Mouse (Mus musculus): ENCODE measurements around the gene Gusb. TPM values are rescaled to one million over a fixed set of nuclear protein-coding genes. Genes with fewer than 3 reads are reported as not detected.
"Not testable (repeated sequence)": the region's sequence is repeated elsewhere in the genome, so short reads cannot be mapped to it uniquely, and the experiment has no call there.

Gene Gusb
- polyA plus RNA-seq, 1 experiment from 2014 or later: 35.0 TPM

GRCm38 (mm10) chr5:129943402-129943801, 59.4 kb downstream of the Gusb start:
- no peak overlapping the region for H3K27ac ChIP-seq (ENCODE audit: low read depth, low read length)
- H3K4me2 ChIP-seq (replicated peaks; ENCODE audit: low read depth, low read length): no peak overlapping the region
- WGBS: 96% methylated on average over 1 of the region's 1 CpGs
- DNase-seq (ENCODE audit: low spot score): no peak
- no peaks in the 10 kb centered on the region for H3K9me3 ChIP-seq (ENCODE audit: control insufficient read depth, low read length)
- no peak overlapping the region for H3K4me3 ChIP-seq (ENCODE audit: low read depth, low read length)
- no peaks in the 10 kb centered on the region for H3K27me3 ChIP-seq (ENCODE audit: control insufficient read depth, insufficient read depth, low read length)
- no peaks in the 10 kb centered on the region for H3K4me1 ChIP-seq (replicated peaks; ENCODE audit: control insufficient read depth, insufficient read depth, low read length)
- no peaks in the 10 kb centered on the region for H3K36me3 ChIP-seq (ENCODE audit: control insufficient read depth, insufficient read depth, low read length)
- ATAC-seq (ENCODE audit: low FRiP score): no peak
- no peak overlapping the region for H3K9ac ChIP-seq (ENCODE audit: low read depth, low read length)

DNA sequence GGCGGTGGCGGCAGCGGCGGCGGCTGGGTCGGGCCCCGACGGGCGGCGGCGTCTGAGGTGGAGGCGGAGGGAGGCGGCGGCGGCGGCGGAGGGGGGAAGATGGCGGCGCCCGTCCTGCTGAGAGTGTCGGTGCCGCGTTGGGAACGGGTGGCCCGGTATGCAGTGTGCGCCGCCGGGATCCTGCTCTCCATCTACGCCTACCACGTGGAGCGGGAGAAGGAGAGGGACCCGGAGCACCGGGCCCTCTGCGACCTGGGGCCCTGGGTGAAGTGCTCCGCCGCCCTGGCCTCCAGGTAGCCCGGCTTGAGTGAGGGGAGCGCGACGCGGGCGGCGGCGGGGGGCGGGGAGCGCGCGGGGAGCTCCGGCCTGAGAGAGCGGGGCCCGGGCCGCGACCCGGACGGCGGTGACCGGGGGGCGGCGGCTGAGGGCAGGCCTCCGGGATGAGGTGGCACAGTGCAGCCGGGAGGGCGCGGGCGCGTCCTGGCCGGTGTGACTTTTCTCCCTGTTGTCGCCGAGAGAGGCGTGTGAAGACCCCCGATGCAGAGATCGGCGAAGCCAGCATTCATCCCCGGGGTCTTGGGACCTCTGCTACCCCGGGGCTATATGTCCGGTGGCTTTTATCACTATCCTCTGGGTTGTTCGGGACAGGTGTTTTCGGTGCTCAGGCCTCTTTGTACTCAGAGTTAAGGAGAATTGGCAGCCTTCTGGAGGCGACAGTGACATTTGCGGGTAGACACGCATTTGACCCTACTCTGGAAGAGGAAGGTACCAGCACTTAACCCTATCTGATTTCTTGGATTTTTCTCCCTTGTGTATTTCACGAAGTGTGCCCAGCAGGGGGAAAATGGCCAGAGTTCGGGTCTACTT, 60.5 kb downstream of the Gusb start:
- H3K27me3 ChIP-seq (ENCODE audit: control insufficient read depth, insufficient read depth, low read length); H3K4me1 ChIP-seq (replicated peaks; ENCODE audit: control insufficient read depth, insufficient read depth, low read length); H3K36me3 ChIP-seq (ENCODE audit: control insufficient read depth, insufficient read depth, low read length); H3K9me3 ChIP-seq (ENCODE audit: control insufficient read depth, low read length): not testable (repeated sequence)
- DNase-seq (ENCODE audit: low spot score) (peak; percentile 49), ATAC-seq (ENCODE audit: low FRiP score) (peak; percentile 65)
- H3K27ac ChIP-seq (ENCODE audit: low read depth, low read length): peak overlapping the region; percentile 58; the same call in 1 of the 2 replicates
- H3K4me2 ChIP-seq (replicated peaks; ENCODE audit: low read depth, low read length): peak overlapping the region; percentile 75
- peak overlapping the region; percentile 84 for H3K9ac ChIP-seq (ENCODE audit: low read depth, low read length)
- WGBS: under 1% methylated on average over 20 of the region's 82 CpGs
- peak overlapping the region; percentile 85 for H3K4me3 ChIP-seq (ENCODE audit: low read depth, low read length)

GRCm38 (mm10) chr5:129941495-129942045, 61.3 kb downstream of the Gusb start, which contains the start of gene Vkorc1l1:
Vkorc1l1 (plus strand) TSS chr5:129941970.
- no peaks in the 10 kb centered on the region for H3K9me3 ChIP-seq (ENCODE audit: control insufficient read depth, low read length)
- peak; percentile 99 for DNase-seq (ENCODE audit: low spot score)
- no peaks in the 10 kb centered on the region for H3K4me1 ChIP-seq (replicated peaks; ENCODE audit: control insufficient read depth, insufficient read depth, low read length)
- no peaks in the 10 kb centered on the region for H3K27me3 ChIP-seq (ENCODE audit: control insufficient read depth, insufficient read depth, low read length)
- WGBS: under 1% methylated on average over 54 of the region's 59 CpGs
- no peaks in the 10 kb centered on the region for H3K36me3 ChIP-seq (ENCODE audit: control insufficient read depth, insufficient read depth, low read length)
- peak within 1 kb of the TSS; percentile 58; the same call in 1 of the 2 replicates for H3K27ac ChIP-seq (ENCODE audit: low read depth, low read length)
- peak within 1 kb of the TSS; percentile 75 for H3K4me2 ChIP-seq (replicated peaks; ENCODE audit: low read depth, low read length)
- ATAC-seq (ENCODE audit: low FRiP score): peak; percentile 96
- H3K4me3 ChIP-seq (ENCODE audit: low read depth, low read length): peak within 1 kb of the TSS; percentile 85
- peak within 1 kb of the TSS; percentile 84 for H3K9ac ChIP-seq (ENCODE audit: low read depth, low read length)

GRCm38 (mm10) chr5:129940736-129941494, 61.9 kb downstream of the Gusb start:
- H3K36me3 ChIP-seq (ENCODE audit: control insufficient read depth, insufficient read depth, low read length): no peaks in the 10 kb centered on the region
- no peak for DNase-seq (ENCODE audit: low spot score)
- no peaks in the 10 kb centered on the region for H3K27me3 ChIP-seq (ENCODE audit: control insufficient read depth, insufficient read depth, low read length)
- no peak for ATAC-seq (ENCODE audit: low FRiP score)
- WGBS: 9% methylated on average over 9 of the region's 9 CpGs
- no peaks in the 10 kb centered on the region for H3K9me3 ChIP-seq (ENCODE audit: control insufficient read depth, low read length)
- peak overlapping the region; percentile 85 for H3K4me3 ChIP-seq (ENCODE audit: low read depth, low read length)
- H3K9ac ChIP-seq (ENCODE audit: low read depth, low read length): no peak overlapping the region
- H3K4me1 ChIP-seq (replicated peaks; ENCODE audit: control insufficient read depth, insufficient read depth, low read length): no peaks in the 10 kb centered on the region
- H3K4me2 ChIP-seq (replicated peaks; ENCODE audit: low read depth, low read length): peak overlapping the region; percentile 29
- H3K27ac ChIP-seq (ENCODE audit: low read depth, low read length): 0 out of 2 replicates have a peak overlapping the region, but pooled peaks have one; percentile 37

- H3K27me3 ChIP-seq (ENCODE audit: control insufficient read depth, insufficient read depth, low read length): no peaks in the 10 kb centered on the region
- 84% methylated on average over 2 of the region's 2 CpGs for WGBS
- no peak overlapping the region for H3K4me3 ChIP-seq (ENCODE audit: low read depth, low read length)
- H3K4me2 ChIP-seq (replicated peaks; ENCODE audit: low read depth, low read length): no peak overlapping the region
- H3K27ac ChIP-seq (ENCODE audit: low read depth, low read length): no peak overlapping the region
- ATAC-seq (ENCODE audit: low FRiP score) (no peak), DNase-seq (ENCODE audit: low spot score) (no peak)
- H3K4me1 ChIP-seq (replicated peaks; ENCODE audit: control insufficient read depth, insufficient read depth, low read length): no peaks in the 10 kb centered on the region
- H3K36me3 ChIP-seq (ENCODE audit: control insufficient read depth, insufficient read depth, low read length): no peaks in the 10 kb centered on the region
- H3K9me3 ChIP-seq (ENCODE audit: control insufficient read depth, low read length): no peaks in the 10 kb centered on the region
- H3K9ac ChIP-seq (ENCODE audit: low read depth, low read length): no peak overlapping the region
Measured at GRCm38 (mm10) chr5:129940281-129940680, 62.6 kb downstream of the Gusb start.

Other genes starting within 250 kb of the Gusb start
- 39.8 and 40.0 TPM in 2 replicates for gene Psph, start 215.6 kb downstream of the Gusb start, polyA plus RNA-seq (2014; fragmentation: Nextera tagmentation; extraction: Ambion mirVana)
- gene Sumf2, start 156.1 kb downstream of the Gusb start, polyA plus RNA-seq (2014; fragmentation: Nextera tagmentation; extraction: Ambion mirVana): 45.4 and 48.7 TPM in 2 replicates
- gene Chchd2, start 115.6 kb downstream of the Gusb start, polyA plus RNA-seq (2014; fragmentation: Nextera tagmentation; extraction: Ambion mirVana): 935 and 992 TPM in 2 replicates
- gene Zbed5, start 107.3 kb downstream of the Gusb start, polyA plus RNA-seq (2014; fragmentation: Nextera tagmentation; extraction: Ambion mirVana): 8.2 and 9.2 TPM in 2 replicates
- gene Phkg1, start 104.5 kb downstream of the Gusb start, polyA plus RNA-seq (2014; fragmentation: Nextera tagmentation; extraction: Ambion mirVana): 0.07 and 0.14 TPM in 2 replicates
- 5.1 and 5.7 TPM in 2 replicates for gene Nupr1l, start 94.5 kb downstream of the Gusb start, polyA plus RNA-seq (2014; fragmentation: Nextera tagmentation; extraction: Ambion mirVana)
- gene Vkorc1l1, start 61.1 kb downstream of the Gusb start, polyA plus RNA-seq (2014; fragmentation: Nextera tagmentation; extraction: Ambion mirVana): 28.5 and 34.1 TPM in 2 replicates
- 26.0 and 34.1 TPM in 2 replicates for gene Asl, start 26.2 kb upstream of the Gusb start, polyA plus RNA-seq (2014; fragmentation: Nextera tagmentation; extraction: Ambion mirVana)
- 42.2 and 44.8 TPM in 2 replicates for gene Crcp, start 26.2 kb upstream of the Gusb start, polyA plus RNA-seq (2014; fragmentation: Nextera tagmentation; extraction: Ambion mirVana)
- gene Tpst1, start 70.3 kb upstream of the Gusb start, polyA plus RNA-seq (2014; fragmentation: Nextera tagmentation; extraction: Ambion mirVana): 61.5 and 63.7 TPM in 2 replicates
- gene Kctd7, start 141.8 kb upstream of the Gusb start, polyA plus RNA-seq (2014; fragmentation: Nextera tagmentation; extraction: Ambion mirVana): 5.7 and 6.6 TPM in 2 replicates
- gene Rabgef1, start 168.7 kb upstream of the Gusb start, polyA plus RNA-seq (2014; fragmentation: Nextera tagmentation; extraction: Ambion mirVana): 26.2 and 28.6 TPM in 2 replicates
- gene Tmem248, start 214.0 kb upstream of the Gusb start, polyA plus RNA-seq (2014; fragmentation: Nextera tagmentation; extraction: Ambion mirVana): 28.7 and 29.9 TPM in 2 replicates

All from hindbrain, embryonic 11.5 days (tissue).